Mouse (Mus musculus): ENCODE data around the gene Map4k4.

Gene Map4k4

DNA sequence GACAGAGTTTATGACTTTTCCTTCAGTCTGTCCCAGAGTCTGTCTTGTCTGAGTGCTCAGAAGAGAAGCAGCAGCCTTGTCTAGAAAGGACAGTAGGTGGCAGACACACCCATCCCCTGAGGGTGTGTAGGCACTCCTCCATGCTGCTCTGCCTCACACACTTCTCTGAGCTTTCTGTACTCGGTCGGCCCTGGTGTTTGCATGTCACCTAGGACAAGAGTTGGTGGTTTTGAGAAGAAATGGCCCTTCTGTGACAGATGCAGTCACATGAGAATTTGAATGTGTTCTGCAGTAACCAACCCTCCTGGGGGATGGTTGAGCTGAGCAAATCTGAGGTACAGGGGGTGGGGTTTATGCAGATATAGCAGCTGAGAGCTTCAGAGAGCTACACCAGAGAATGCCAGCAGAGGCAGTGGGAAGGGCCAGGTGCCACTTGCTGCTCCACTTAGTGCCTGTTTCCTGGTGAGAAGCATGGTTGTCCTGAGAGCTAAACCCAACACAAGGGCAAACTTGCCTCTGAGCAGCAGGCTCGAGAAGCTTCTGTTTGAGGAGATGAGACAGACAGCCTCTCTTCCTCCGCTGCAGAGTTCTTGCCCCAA, 101.5 kb downstream of the Map4k4 start:
- DNase-seq (ENCODE audit: low spot score): no peak

DNA sequence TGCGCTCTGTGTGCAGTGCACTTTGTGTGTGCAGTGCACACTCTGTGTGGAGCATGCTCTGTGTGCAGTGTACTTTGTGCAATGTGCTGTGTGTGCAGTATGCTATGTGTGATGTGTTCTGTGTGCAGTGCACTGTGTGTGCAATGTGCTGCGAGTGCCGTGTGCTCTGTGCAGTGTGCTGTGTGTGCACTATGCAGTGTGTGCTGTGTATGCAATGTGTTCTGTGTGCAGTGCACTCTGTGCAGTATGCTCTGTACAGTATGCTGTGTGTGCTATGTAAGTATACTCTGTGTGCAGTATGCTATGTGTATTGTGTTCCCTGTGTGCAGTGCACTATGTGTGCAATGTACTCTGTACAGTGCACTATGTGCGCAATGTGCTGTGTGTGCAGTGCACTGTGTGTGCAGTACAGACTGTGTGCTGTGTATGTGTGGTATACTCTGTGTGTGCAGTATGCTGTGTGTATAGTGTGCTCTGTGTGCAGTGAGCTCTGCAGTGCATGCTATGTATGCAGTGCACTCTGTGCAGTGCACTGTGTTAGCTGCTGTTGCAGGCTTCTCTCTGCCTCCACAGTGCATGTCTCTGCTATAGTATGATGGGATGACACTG, 105.4 kb downstream of the Map4k4 start:
- no peak for DNase-seq (ENCODE audit: low spot score)

GRCm38 (mm10) chr1:40007962-40008471, 107.3 kb downstream of the Map4k4 start:
- DNase-seq (ENCODE audit: low spot score): no peak

- no peak for DNase-seq (ENCODE audit: low spot score)
These were observed 112.0 kb downstream of the Map4k4 start for GRCm38 (mm10) chr1:40012696-40013095.

DNA sequence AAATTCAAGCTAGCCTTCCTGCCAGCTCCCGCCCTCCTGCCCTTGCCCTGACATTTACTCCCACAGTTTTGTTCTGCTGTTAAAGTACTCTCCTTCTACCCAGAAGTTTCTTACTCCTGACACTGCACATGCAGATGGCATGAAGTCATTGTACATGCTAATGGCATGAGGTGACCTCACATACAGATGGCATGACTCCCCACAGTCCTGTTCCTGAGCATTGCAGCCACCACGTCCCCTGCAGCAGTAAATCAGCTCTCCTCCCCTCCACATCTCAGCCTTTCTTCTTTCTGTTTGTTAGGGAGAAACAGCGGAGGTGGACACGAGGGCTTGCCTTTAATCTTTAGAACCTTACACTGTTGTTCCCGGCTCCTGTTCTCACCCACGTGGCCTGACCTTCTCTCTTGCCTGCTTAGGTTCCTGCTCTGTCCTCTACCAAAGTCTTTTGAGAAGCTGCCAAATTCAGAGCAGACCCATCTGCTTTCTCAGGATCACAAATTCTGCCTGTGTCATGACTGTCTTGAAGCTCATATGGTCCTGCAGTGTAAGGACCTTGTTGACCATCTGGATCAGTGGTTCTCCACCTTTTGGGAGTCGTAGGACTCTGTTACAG, 114.5 kb downstream of the Map4k4 start:
- DNase-seq (ENCODE audit: low spot score): no peak

DNA sequence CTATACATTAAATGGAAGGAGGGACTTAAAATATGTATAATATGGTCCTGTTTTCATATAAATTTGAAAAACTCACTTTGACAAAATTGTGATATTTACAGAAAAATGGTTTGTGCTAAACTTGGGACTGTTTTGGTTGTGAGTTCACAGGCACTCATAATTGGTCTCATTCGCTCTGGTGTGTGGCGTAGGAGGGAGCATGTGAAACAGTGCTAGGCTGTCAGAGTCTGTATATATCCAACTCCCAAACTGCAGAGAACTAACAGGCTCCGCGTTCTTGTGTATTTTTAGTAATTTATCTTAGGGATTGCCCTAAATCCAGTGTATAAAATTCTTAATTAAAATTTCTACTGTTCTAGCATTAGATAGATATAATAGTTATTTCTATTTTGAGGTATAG, 120.9 kb downstream of the Map4k4 start:
- no peak for DNase-seq (ENCODE audit: low spot score)

DNA sequence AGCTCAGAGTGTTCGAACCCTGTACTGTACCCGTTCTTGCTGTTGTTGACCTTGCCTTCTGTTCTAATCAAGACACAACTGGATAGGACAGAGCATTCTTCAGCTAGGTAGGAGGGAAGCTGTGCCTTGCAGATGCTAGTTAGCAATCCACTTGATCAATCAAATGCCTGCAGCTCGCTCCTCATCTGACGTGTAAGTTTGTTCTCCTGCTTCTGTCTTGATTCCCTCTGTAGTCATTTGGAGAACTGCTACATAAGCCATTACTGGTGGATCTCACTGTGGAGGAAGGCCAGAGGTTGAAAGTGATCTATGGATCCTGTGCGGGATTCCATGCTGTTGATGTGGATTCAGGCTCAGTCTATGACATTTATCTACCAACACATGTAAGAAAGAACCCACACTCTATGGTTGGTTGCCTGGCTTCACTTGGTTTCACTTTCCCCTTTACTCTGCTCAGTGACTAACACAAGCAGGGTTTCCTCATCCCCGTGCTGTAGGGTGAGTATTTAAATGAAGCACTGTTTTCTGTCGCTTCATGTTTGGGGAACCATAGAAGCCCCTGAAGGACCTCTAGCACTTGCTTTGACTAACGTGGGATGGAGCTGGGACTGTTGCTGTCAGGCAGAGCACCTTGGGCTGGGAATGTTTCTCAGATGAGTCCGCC, 121.9 kb downstream of the Map4k4 start:
- DNase-seq (ENCODE audit: low spot score): no peak

DNA sequence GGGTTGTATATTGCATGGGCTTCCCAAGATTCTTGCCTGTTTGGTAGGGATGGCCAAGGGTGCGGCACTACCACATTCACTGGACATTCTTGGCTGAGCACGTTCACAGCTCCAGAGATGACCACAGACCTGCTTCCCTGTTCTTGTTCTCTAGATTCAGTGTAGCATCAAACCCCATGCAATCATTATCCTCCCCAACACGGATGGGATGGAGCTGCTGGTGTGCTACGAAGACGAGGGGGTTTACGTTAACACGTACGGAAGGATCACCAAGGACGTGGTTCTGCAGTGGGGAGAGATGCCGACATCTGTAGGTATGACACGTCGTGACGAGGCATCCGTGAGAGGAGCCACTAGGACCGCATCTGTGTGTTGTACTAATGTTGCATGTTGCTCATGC, 122.5 kb downstream of the Map4k4 start:
- DNase-seq (ENCODE audit: low spot score): no peak

GRCm38 (mm10) chr1:40023748-40024147, 123.0 kb downstream of the Map4k4 start:
- no peak for DNase-seq (ENCODE audit: low spot score)

DNA sequence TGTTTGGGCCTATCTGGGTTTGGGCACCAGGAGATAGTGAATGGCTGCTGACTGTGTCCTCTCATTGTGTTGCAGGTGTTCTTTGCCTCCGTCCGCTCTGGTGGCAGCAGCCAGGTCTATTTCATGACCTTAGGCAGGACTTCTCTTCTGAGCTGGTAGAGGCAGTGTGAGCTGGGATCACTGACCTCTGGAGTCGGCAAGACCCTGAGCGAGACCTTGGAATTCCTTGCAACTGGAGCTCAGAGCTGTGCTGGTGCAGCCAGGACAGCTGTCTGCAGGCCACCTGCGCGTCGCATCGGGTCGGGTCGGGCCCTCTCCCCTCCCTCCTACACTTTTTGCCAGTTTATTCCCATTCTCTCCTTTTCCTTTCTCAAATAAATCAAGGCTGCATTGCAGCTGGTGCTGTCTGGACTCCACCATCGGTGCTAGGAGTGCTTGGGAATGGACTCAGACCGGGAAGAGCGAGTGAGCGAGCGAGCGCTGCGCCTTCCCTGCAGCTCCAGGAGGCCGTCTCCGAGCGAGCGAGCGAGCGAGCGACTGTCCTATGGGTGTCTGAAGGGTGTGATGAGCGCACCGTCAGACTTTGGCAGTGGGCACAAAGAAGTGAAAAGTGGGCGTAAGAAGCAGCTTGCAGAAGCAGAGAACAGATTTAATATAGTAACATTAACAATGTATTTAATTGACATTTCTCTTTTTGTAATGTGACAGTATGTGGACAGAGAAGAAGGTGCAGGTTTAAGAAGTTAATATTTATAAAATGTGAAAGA, 124.0 kb downstream of the Map4k4 start:
- no peak for DNase-seq (ENCODE audit: low spot score)

GRCm38 (mm10) chr1:40025416-40025815, 124.7 kb downstream of the Map4k4 start:
- no peak for DNase-seq (ENCODE audit: low spot score)

- no peak for DNase-seq (ENCODE audit: low spot score)
These were observed 126.5 kb downstream of the Map4k4 start for GRCm38 (mm10) chr1:40027116-40027620.

DNA sequence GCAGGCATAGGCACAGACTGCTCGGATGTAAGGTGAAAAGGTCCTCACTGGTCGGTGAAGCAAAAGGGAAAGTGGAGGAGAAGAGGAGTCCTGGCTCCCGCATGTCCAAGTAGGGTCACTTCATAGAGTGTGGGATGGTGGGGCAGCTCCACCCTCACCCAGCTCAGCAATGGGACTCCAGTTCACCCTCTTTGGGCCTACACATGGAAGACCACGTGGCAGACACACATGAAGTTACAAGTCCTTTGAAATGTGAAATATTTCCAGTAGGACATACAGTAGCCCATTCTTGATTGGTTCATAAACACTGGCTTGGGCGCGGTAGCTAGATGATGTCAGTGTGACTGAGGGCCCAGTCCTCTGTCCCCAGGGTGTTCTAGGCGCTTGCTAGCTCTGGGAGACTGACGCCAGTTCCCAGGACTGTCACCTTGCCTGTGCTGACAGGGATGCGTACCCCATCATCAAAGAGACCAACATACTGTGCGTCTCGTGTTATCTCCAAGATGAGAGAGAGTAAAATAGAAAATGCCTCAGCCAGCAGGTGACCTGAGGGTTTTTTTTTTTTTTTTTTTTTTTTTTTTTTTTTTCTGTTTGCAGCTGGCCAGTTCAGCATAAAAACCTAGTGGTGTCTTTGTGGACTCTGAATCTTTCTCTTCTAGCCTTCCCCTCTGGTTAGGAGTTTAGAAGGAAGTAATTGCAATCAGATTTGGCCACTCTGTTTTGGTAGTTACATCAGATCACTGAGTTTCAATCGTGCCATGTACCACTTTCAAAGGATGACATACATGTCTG, 127.7 kb downstream of the Map4k4 start:
- DNase-seq (ENCODE audit: low spot score): no peak

- no peak for DNase-seq (ENCODE audit: low spot score)
These were observed 128.9 kb downstream of the Map4k4 start for GRCm38 (mm10) chr1:40029597-40029996.

DNA sequence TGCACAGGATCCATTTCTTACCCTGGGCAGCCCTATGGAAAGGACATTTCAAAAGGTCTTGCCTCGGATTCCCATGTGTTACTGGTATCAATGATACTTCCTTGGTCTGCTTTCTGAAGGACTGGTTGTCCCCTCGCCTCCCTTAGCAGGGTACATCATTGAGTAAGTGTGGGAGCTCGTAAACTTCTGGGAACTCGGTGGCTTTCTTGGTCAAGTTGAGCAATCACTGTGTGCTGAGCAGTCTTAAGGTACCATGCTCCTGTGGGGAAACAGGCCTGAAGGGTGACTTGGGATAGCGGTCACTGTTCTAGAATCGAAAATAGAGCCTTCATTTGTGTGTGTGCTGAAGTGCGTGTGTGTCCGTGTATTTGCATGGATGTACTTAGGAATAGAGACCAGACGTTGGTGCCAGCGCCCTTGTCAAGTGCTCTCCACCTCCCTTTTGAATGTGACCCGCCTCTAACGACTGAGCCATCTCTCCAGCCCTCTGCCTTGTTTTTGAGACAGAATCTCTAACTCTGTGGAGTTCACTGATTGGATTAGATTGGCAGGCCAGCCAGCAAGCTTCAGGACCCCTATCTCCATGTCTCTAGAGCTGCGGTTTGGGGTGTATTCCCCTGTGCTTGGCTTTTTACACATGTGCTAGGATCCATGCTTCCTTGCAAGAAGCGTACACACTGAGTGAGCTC, 129.7 kb downstream of the Map4k4 start:
- no peak for DNase-seq (ENCODE audit: low spot score)

DNA sequence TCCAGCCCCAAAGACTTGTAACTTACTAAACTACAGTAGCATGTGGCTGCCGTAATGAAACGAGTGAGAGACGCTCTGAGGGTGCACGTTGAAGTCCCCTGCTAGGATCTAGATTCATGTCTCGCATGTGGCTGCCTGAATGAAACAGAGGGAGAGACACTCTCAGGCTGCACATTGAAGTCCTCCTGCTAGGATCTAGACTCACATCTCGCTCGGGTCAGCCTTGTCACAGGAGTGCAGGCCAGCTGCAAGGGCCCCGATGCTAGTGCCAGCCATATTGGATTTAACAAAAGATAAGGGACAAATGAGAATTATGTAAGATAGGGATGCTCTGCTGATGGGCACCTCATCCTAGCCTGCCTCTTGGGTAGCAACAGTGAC, 130.3 kb downstream of the Map4k4 start:
- no peak for DNase-seq (ENCODE audit: low spot score)

DNA sequence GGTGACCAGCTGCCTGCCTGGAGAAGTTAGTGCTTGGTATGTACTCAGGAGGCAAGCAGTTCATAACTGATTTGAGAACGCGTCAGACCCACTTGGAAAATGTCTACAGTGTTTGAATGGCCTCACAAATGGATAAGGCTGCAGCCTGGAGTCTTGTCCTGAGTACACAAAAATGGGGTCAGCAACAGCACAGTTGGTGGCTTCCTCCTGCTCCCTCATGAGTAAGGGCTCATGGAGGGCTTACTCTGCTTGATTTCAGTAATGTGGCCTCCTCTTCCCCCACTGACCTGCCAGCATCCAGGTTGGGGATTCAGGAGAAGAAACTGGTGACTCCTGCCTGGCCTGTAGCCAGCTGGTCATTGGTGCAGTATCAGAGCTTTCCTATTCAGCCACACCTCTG, 130.9 kb downstream of the Map4k4 start:
- no peak for DNase-seq (ENCODE audit: low spot score)

DNA sequence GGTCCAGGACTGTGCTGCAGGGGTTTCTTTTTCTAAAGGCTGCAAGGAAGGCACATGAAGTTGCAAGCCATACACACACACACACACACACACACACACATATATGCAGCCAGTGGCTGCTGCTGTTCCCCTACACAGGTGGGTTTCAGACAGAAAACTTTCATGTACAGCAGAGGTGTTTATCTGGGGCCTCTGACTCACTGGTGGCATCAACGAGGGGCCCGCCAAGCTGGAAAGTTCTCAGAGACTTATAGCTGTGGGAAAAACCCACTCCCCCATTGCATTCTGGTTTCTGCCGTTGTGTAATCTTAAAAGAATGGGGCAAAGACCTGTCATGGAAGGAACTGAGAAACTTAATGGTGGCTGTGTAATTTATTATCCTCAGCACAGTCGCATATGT, 132.6 kb downstream of the Map4k4 start:
- DNase-seq (ENCODE audit: low spot score): no peak

GRCm38 (mm10) chr1:40033743-40034420, 133.2 kb downstream of the Map4k4 start:
- no peak for DNase-seq (ENCODE audit: low spot score)

DNA sequence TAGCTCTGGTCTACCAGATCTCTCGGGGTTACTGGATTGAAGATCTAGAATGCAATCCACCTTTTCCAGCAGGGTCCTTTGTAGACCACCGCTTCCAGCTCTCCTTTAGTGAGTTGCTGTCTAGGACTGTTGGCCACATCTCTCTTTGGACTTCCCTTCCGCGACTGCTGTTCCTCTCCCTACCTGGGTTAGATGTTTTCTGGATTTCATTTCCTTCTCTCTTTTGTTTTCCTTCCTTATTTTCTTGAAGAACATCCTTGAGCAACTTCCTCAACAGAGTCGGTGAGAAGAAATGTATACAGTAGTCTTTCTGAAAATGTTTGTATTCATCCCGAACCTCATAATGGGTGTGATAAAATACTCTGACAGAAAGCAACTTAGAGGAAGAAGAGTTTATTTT, 137.1 kb downstream of the Map4k4 start:
- no peak for DNase-seq (ENCODE audit: low spot score)

Measured in left cerebral cortex, adult 11 months (tissue).